ENCODE assay signal across 29 mouse cellular contexts in genomic region chr12:64198385-64198784, GRCm38 (mm10).
"Had no signal": no experiment of that assay in that cellular context is flagged by ENCODE, and none has a peak within 500 bp of the region (broad histone marks: within the 10 kb centered on the region; RNA-seq: fewer than 3 reads in every experiment).

No protein-coding gene starts in this region.

- ATAC-seq: hindbrain, postnatal 0 days; intestine, embryonic 16.5 days; liver, postnatal 0 days had no signal

- H3K9me3 ChIP-seq: heart, embryonic 13.5 days; heart, embryonic 15.5 days; hindbrain, embryonic 13.5 days; hindbrain, embryonic 15.5 days; kidney, embryonic 15.5 days; limb, embryonic 10.5 days; limb, embryonic 12.5 days; liver, embryonic 13.5 days; liver, embryonic 15.5 days had no signal

- DNase-seq: gastrocnemius, postnatal 14 days; gastrocnemius, postnatal 36 days; heart, adult 11 months; heart, adult 2 months; heart, postnatal 14 days; heart, postnatal 36 days; kidney, adult 11 months; kidney, adult 2 months; kidney, adult 9 months; kidney, postnatal 14 days; kidney, postnatal 36 days; layer of hippocampus, adult 9-11 months; layer of hippocampus, postnatal 36 days; liver; liver, embryonic 13.5 days; liver, postnatal 0 days had no signal

- H3K9ac ChIP-seq: heart, embryonic 13.5 days; heart, embryonic 15.5 days; hindbrain, embryonic 13.5 days; hindbrain, embryonic 15.5 days; kidney, embryonic 15.5 days; limb, embryonic 12.5 days; liver, embryonic 13.5 days; liver, embryonic 15.5 days; liver, postnatal 0 days had no signal

- H3K4me1 ChIP-seq: heart, embryonic 13.5 days; heart, embryonic 15.5 days; hindbrain, embryonic 13.5 days; hindbrain, embryonic 15.5 days; kidney, embryonic 15.5 days; limb, embryonic 10.5 days; limb, embryonic 12.5 days; liver, embryonic 13.5 days; liver, embryonic 15.5 days had no signal

- H3K27ac ChIP-seq: heart, adult 2 months; heart, embryonic 13.5 days; heart, embryonic 15.5 days; hindbrain, embryonic 13.5 days; hindbrain, embryonic 15.5 days; hindbrain, postnatal 0 days; kidney, embryonic 15.5 days; kidney, postnatal 0 days; limb, embryonic 10.5 days; limb, embryonic 12.5 days; liver, embryonic 13.5 days; liver, embryonic 15.5 days had no signal

- H3K4me2 ChIP-seq: heart, embryonic 11.5 days; heart, embryonic 13.5 days; heart, embryonic 15.5 days; hindbrain, embryonic 13.5 days; hindbrain, embryonic 15.5 days; kidney, embryonic 15.5 days; limb, embryonic 12.5 days; liver, embryonic 11.5 days; liver, embryonic 13.5 days; liver, embryonic 15.5 days had no signal

- H3K27me3 ChIP-seq: heart, embryonic 13.5 days; heart, embryonic 15.5 days; hindbrain, embryonic 13.5 days; hindbrain, embryonic 15.5 days; kidney, embryonic 15.5 days; limb, embryonic 12.5 days; liver, embryonic 13.5 days; liver, embryonic 15.5 days had no signal

- H3K36me3 ChIP-seq: heart, embryonic 13.5 days; heart, embryonic 15.5 days; hindbrain, embryonic 13.5 days; hindbrain, embryonic 15.5 days; kidney, embryonic 15.5 days; limb, embryonic 10.5 days; limb, embryonic 12.5 days; liver, embryonic 13.5 days; liver, embryonic 15.5 days had no signal

- H3K4me3 ChIP-seq: heart, adult 2 months; heart, embryonic 13.5 days; heart, embryonic 15.5 days; hindbrain, embryonic 13.5 days; hindbrain, embryonic 15.5 days; kidney, embryonic 15.5 days; limb, embryonic 10.5 days; limb, embryonic 12.5 days; liver, embryonic 13.5 days; liver, embryonic 15.5 days had no signal
